Mouse (Mus musculus): ENCODE measurements around the gene Gas6. TPM values are rescaled to one million over a fixed set of nuclear protein-coding genes. Genes with fewer than 3 reads are reported as not detected.

Gene Gas6
- total and polyA plus RNA-seq, 3 experiments: not detected

GRCm38 (mm10) chr8:13491491-13492010 is 2.7 kb downstream of the Gas6 start:
- no peak overlapping the region for H3K9ac ChIP-seq (ENCODE audit: control insufficient read depth, low read depth, low read length, poor library complexity, severe bottlenecking)
- H3K27ac ChIP-seq (ENCODE audit: control insufficient read depth, low read depth, low read length): no peak overlapping the region
- no peaks in the 10 kb centered on the region for H3K9me3 ChIP-seq (replicated peaks; ENCODE audit: insufficient read depth, low read length)
- no peaks in the 10 kb centered on the region for H3K79me2 ChIP-seq (ENCODE audit: control insufficient read depth, insufficient read depth, low read length, poor library complexity)
- peaks cover 0 to 3% of the 10 kb centered on the region in 2 experiments; a peak in 1 of 4 replicates for H3K36me3 ChIP-seq (ENCODE audit: control insufficient read depth in 1 of 2, insufficient read depth in 2 of 2, low read length in 2 of 2)
- no peak overlapping the region for H3K4me3 ChIP-seq (ENCODE audit: control insufficient read depth in 1 of 2, insufficient read depth in 1 of 2, low read depth in 2 of 2, low read length in 2 of 2)
- H3K27me3 ChIP-seq (ENCODE audit: control insufficient read depth in 1 of 2, insufficient read depth in 2 of 2, low read length in 2 of 2): no peaks in the 10 kb centered on the region; a peak in 1 of 4 replicates
- peaks cover 0 to 13% of the 10 kb centered on the region in 2 experiments; a peak in 2 of 4 replicates for H3K4me1 ChIP-seq (ENCODE audit: control insufficient read depth in 1 of 2, insufficient read depth in 2 of 2, low read length in 2 of 2)
- no peak for DNase-seq (ENCODE audit: low read depth, low spot score)
- TF ChIP-seq RAD21 (IDR thresholded peaks at IDR 0.05; ENCODE audit: low read depth, low read length) (no peak), TCF12 (IDR thresholded peaks at IDR 0.05; ENCODE audit: low read depth, low read length) (no peak), ZMIZ1 (IDR thresholded peaks at IDR 0.05; ENCODE audit: low read depth, low read length) (no peak), HCFC1 (IDR thresholded peaks at IDR 0.05; ENCODE audit: low read depth, low read length) (no peak), JUND (IDR thresholded peaks at IDR 0.05; ENCODE audit: low read depth, low read length) (no peak), USF1 (IDR thresholded peaks at IDR 0.05; ENCODE audit: low read depth, low read length) (no peak), GABPA (IDR thresholded peaks at IDR 0.05; ENCODE audit: low read depth, low read length) (no peak), BHLHE40 (IDR thresholded peaks at IDR 0.05; ENCODE audit: borderline replicate concordance, low read depth, low read length) (no peak), SIN3A (IDR thresholded peaks at IDR 0.05; ENCODE audit: low read length) (no peak), KAT2A (conservative IDR thresholded peaks at IDR 0.05; ENCODE audit: low read depth, low read length) (no peak), TAL1 (IDR thresholded peaks at IDR 0.05; ENCODE audit: low read length) (no peak), MYC (IDR thresholded peaks at IDR 0.05; ENCODE audit: low read depth, low read length) (no peak)

- H3K4me1 ChIP-seq (ENCODE audit: control insufficient read depth in 1 of 2, insufficient read depth in 2 of 2, low read length in 2 of 2): peaks cover 0 to 13% of the 10 kb centered on the region in 2 experiments; a peak in 2 of 4 replicates
These were observed 4.0 kb downstream of the Gas6 start for GRCm38 (mm10) chr8:13489986-13490910.

More at GRCm38 (mm10) chr8:13489986-13490910, 4.0 kb downstream of the Gas6 start:
- TF ChIP-seq ZNF384 (IDR thresholded peaks at IDR 0.05; ENCODE audit: low read depth, low read length): peak; percentile 48; the same call in 1 of the 2 replicates
- TF ChIP-seq EP300 (IDR thresholded peaks at IDR 0.05; ENCODE audit: low read depth in 1 of 2, low read length in 2 of 2): peak in 1 of 2 experiments; percentile 16; a peak in 1 of 4 replicates
- no peak for TF ChIP-seq USF2 (IDR thresholded peaks at IDR 0.05; ENCODE audit: borderline replicate concordance in 1 of 2, insufficient read depth in 1 of 2, low read depth in 1 of 2, low read length in 2 of 2)
- TF ChIP-seq E2F4 (IDR thresholded peaks at IDR 0.05; ENCODE audit: borderline replicate concordance, low read depth, low read length): no peak
- TF ChIP-seq NRF1 (IDR thresholded peaks at IDR 0.05; ENCODE audit: insufficient read depth, low read depth, low read length, poor library complexity, severe bottlenecking): no peak
- no peak overlapping the region for H3K4me3 ChIP-seq (ENCODE audit: control insufficient read depth in 1 of 2, insufficient read depth in 1 of 2, low read depth in 2 of 2, low read length in 2 of 2)
- no peak for DNase-seq (ENCODE audit: low read depth, low spot score)
- no peaks in the 10 kb centered on the region for H3K9me3 ChIP-seq (replicated peaks; ENCODE audit: insufficient read depth, low read length)
- no peaks in the 10 kb centered on the region; a peak in 1 of 4 replicates for H3K27me3 ChIP-seq (ENCODE audit: control insufficient read depth in 1 of 2, insufficient read depth in 2 of 2, low read length in 2 of 2)
- H3K9ac ChIP-seq (ENCODE audit: control insufficient read depth, low read depth, low read length, poor library complexity, severe bottlenecking): no peak overlapping the region
- no peaks in the 10 kb centered on the region for H3K79me2 ChIP-seq (ENCODE audit: control insufficient read depth, insufficient read depth, low read length, poor library complexity)
- H3K36me3 ChIP-seq (ENCODE audit: control insufficient read depth in 1 of 2, insufficient read depth in 2 of 2, low read length in 2 of 2): peaks cover 0 to 3% of the 10 kb centered on the region in 2 experiments; a peak in 1 of 4 replicates
- H3K27ac ChIP-seq (ENCODE audit: control insufficient read depth, low read depth, low read length): no peak overlapping the region

All from MEL (cell line).